Mouse (Mus musculus): Measurements from ENCODE around the gene Dicer1. TPM values are rescaled to one million over a fixed set of nuclear protein-coding genes. Genes with fewer than 3 reads are reported as not detected.
"Not testable (repeated sequence)": the region's sequence is repeated elsewhere in the genome, so short reads cannot be mapped to it uniquely, and the experiment has no call there.

The Dicer1 gene
- total RNA-seq, 2 experiments from 2014 or later = 77.0 to 80.2 TPM

DNA sequence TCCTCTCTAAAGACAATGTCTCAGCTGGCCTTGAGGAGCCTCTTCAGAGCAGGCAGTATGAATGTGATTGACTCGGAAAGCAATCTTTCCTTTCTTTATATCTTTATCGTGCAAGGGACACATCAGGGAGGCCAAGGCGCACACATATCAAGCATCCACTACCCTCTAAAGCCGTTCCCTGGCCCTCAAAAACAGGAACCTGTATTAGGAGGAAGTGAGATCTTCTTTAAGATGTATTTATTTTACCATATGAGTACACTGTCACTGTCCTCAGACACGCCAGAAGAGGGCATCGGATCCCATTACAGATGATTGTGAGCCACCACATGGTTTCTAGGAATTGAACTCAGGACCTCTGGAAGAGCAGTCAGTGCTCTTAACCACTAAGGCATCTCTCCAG, 9.5 kb downstream of the Dicer1 start:
- DNase-seq = no peak

DNA sequence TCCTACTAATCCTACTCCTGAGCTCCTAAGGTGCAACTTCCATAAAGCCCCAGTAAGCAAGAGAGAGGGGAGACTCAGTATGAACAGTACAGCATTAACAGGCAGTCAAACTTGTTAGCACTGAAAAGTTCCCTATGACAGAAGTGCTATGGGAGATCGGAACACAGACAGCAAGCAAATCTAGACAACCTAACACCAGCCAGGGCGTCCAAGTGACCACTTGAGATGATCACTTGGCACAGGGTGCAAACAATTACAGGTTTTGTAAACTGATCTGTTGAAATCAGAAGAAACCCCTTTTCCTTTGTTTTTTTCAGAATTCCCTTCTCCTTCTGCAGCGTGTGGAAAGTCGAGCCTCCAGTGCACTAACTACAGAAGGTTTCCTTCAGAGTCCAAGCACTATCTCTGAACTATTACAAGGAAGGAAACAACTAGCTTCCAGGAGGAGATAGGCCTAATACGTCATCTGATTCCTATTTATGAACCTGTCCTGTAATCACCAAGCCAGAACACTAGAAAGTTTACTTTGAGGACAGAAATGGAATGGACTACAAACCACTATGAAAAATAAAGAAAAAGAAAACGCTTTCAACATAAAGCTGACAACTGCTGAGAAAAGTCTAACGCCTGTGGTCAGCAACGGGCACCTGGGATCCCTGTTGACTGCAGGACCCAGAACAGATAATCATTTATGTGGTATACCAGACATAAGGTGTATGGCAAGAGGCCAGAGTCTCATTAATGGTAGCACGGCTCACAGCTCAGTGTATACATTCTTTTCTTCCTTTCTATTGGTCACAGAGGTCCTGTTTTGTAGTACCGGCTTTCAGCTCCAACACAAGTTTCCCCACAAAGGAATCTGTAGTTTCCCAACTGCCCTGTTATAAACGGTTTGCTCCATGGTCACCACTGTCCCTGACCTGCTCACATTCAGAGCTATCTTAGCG, 10.6 kb downstream of the Dicer1 start:
- intact Hi-C loops (cut with DNase I) = no loop called here
- no peak for DNase-seq

More for the DNA sequence above, 9.5 kb downstream of the Dicer1 start:
- intact Hi-C loops (cut with DNase I) = no loop called here

DNA sequence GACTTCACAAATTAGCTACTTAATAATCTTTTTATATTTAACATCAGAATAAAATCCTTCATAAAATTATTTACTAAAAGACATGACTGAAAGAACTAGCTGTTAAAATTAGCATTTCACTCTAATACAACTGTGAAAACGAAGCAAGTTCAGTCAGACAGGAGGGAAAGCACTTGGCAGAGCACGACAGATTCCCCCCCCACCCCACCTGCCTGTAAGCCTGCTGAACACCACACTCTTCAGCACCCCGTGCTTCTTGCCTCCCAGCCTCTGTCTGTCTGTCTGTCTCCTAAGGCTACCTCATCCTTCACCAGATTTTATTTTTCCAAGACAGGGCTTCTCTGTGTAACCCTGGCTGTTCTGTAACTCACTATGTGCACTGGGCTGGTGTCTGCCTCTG, 12.8 kb downstream of the Dicer1 start:
- DNase-seq = no peak
- intact Hi-C loops (cut with DNase I) = no loop called here

DNA sequence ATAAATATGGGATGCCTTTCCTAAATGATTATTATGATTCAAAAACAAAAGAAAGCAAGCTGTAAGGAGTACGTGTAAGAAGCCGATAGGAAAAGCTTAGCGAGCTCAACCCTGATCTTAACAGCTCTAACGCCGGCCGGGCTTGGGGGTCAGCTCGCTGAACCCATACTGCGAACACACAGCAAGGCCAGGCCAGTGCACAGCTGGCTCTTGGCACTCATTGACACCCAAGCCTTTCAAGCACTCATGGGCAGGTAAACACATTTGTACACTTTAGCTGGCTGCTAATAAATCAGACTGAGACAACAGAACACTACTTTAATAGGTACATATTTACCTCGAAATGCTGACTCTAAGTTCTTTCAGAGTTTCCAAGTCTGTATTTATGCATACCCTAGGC, 13.3 kb downstream of the Dicer1 start:
- intact Hi-C loops (cut with DNase I) = no loop called here
- no peak for DNase-seq

DNA sequence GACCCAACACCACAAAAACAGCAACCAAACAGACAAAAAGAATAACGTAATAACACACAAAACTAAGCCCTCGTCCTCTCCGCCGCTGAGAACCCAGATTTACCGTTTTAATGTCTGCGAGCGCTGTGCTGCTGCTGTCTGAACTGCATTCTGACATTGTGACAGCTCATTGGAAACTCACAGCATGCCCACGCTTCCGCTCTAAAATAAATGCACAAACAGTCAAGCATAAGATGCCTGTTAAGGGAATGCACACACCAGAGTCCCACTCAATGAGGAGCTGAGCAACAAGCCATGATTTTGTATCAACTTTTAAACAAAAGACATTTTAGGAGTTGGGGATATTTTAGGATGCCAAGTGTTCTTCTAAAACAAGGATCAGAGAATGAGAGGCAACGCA, 14.1 kb downstream of the Dicer1 start:
- no peak for DNase-seq
- intact Hi-C loops (cut with DNase I) = no loop called here

DNA sequence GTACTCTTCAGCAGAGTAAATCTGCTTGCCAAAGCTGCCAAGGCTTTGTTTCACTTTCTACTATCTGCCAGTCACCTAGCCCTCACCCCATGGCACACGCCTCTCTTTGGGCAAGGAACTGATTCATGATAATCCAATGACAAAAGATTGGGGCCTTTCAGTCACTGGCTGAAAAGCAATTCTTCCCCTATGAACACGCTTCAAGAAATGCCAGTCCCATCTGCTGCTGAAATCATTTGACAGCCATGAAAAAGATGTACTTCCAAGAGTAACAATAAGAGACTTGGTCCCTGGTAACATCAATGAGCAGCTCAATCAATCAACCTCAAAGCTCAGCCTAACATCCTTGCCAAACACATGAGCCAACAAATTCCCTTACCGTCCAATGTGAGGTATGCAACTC, 15.8 kb downstream of the Dicer1 start:
- no peak for DNase-seq
- intact Hi-C loops (cut with DNase I) = no loop called here

DNA sequence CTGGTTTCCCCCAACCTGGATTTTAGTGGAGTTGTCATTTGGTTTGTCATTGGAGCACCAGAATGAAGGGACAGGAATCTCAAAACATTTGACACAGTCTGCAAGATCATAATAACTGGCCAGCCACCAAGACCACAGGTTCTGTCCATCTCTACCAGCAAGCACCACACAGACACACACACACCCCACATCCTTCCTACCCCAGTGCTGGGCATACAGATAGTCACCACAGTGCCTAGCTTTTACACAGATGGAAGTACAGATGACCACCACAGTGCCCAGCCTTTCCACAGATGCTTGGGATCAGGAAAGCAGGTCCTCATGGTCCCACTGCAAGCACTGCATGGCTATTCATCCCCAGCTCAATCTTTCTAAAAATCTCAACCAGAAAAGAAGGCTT, 18.6 kb downstream of the Dicer1 start:
- no peak for DNase-seq
- intact Hi-C loops (cut with DNase I) = no loop called here

DNA sequence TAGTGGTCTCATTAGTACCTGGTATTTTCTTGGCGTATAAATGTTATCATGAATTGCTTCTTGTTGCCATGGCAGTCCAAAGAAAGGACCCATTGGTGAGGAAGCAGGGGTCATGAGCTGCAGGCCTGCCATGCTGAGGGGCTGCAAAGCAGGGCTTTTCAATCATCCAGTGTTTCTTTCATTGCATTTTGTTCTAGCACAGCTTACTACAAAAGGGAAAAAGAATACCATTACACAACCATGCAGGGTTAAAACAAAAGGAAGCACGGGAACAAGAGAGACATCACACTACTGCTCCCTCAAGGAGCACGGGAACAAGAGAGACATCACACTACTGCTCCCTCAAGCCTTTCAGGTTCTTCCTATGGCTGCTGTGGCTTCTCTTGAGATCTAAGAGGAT, 20.0 kb downstream of the Dicer1 start:
- DNase-seq = no peak
- intact Hi-C loops (cut with DNase I) = no loop called here

DNA sequence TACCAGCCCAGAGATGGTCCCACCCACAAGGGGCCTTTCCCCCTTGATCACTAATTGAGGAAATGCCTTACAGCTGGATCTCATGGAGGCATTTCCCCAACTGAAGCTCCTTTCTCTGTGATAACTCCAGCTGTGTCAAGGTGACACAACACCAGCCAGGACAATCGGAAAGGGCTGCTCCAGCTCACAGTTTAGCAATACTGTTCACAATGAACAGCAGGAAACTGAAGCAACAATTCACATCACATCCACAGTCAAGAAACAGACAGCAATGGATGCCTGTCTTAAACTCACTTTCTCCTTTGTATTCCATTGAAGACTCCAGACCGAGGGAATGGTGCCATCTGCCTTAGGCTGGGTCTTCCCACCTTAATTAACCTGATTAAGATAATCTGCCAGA, 25.3 kb downstream of the Dicer1 start:
- intact Hi-C loops (cut with DNase I); DNase-seq: not testable (repeated sequence)

DNA sequence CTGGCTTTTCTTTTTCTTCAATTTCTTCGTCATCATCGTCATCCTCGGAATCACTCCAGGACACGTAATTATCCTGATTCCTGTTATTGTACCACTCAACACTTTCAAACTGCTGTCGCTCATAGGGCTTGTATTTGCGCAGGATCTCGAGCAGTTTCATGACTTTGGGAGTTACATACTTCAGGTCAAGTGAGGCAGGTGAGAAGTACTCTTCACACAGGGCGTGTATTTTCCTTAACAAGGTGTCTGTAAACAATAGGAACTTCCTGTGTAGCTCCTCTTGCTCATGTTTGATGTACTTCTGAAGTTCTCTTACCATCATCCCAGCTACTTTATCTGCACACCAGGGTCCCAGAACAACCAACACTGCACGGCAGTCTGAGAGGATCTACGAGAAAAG, 29.7 kb downstream of the Dicer1 start:
- no peak for DNase-seq
- intact Hi-C loops (cut with DNase I) = no loop called here

DNA sequence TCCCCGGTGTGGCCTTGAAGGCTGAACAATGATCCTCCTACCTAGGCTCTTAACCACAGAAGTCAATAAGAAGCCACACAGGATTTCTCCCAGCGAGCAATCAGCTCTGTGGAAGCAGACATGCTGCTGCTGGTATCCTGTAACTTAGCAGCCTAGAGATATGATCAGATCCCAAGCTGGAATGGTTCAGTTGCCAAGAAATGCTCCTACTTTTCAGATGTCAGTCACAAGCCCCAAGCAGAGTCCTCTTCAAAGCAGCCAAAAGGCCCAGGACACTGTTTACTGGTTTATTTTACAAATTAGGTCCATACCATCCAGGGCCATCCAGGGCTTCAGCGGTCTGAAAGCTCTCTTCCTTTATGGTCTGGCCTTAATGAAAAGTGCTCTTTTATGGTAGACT, 30.7 kb downstream of the Dicer1 start:
- intact Hi-C loops (cut with DNase I) = no loop called here
- DNase-seq = no peak

DNA sequence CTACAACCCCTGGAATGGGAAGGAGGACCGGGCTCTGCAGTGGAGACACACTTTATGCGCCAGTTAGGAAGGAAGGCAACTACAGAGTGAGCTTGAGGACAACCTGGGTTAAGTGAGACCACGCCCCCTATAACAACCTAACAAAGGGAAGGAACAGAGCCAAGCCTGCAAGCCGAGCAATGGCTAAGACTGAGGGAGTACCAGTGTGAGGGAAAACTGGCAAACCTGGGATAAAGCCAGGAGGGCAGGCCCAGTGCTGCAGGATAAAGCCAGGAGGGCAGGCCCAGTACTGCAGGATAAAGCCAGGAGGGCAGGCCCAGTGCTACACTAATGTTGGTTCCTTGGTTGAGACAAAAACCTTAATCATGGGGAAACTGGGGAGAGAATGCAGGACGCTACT, 32.8 kb downstream of the Dicer1 start:
- intact Hi-C loops (cut with DNase I) = no loop called here
- DNase-seq = peak; percentile 12

DNA sequence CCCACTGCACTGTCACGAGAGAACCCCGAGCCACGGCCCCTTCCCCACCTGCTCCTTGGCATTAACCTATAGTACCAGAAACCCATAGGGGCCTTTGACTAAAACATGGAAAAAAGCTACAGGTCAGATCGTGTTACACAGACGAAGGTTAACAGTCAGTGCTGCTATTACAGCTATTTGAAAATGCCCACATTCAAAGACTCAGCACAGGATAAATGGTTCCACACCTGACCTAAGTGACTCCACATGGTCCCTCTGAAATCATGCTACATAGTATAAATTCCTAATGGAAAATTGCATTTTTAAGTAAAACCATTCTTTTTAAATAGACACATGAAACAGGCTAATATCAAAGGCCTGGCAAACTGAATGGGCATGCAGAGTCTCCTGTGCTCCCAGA, 35.3 kb downstream of the Dicer1 start:
- DNase-seq = no peak
- intact Hi-C loops (cut with DNase I) = no loop called here

DNA sequence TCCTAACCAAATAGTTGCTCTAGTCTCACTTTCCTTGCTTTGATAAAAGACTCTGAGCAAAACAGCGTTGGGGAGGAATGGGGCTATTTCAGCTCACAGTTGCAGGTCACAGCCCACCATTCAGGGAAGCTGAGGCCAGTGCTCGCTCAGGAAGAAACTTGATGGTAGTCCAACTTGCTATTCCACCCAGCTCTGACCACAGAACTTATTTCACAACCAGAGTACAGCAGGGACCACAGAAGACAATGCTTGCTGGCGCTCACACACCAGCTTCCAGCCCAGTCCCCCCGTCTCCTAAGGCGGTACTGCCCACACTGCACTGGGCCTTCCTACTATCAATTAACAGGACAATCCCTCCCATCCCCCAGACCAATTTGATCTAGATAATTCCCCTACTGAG, 36.3 kb downstream of the Dicer1 start:
- DNase-seq = no peak
- intact Hi-C loops (cut with DNase I) = no loop called here

DNA sequence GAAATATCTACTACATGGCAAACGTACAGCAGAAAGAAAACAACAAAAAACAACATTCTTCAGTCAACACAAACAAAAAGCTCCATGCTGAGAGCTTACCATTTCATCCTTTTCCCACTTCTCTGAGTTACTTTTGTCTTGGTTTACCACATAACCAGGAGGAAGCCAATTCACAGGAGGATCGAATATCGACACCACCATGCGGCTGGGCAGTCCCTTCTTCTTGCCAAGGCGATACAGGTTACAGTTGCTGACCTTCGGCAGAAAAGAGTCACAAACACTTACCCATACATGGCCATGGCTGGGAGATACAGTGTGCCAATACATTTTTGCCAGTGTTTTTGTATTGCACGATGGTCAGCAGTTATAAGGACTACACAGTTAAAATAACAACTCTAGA, 51.5 kb downstream of the Dicer1 start:
- no peak for DNase-seq
- intact Hi-C loops (cut with DNase I) = no loop called here

DNA sequence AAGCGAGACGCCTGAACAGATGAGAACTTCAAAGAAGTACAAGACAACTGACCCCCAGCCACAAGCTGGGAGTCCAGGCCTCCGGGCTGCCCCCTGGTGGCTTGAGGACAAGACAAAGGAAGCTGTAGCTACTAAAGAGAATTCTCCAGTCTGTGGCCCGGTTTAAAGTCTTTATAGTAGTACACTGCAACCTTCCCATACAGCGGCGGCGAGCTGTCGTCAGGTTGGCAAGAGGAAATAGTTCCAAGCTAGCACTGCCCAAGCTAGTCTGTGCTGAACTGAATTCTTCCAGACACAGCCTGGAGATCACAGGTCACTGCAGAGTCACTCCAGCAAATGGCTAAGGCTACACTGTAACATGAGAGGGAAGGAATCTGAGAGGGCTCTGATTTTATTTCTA, 52.0 kb downstream of the Dicer1 start:
- intact Hi-C loops (cut with DNase I) = loop anchor here (5.0 kb wide), 1 partner anchor 257 kb away; no protein-coding TSS in a partner anchor
- peak; percentile 81 for DNase-seq

DNA sequence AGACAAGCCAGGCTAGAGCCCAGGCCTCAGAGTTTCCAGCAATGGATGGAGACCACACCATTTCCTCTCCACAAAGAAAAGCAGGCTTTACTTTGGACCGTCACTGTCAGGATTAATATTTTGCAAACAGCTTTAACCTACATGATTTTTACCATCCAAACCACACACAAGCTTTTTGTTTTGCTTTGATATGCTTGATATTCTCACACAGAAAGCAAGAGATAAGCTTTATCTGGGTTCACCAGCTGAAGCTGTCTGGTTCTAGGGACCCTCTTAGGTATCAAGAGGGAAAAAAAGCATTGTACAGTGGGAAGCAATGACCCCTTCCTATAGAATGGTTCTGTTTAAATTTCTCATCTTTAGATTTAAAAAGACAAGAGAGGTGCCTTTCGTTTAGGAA, 56.2 kb downstream of the Dicer1 start:
- DNase-seq = no peak
- intact Hi-C loops (cut with DNase I) = loop anchor here (5.0 kb wide), 1 partner anchor 253 kb away; no protein-coding TSS in a partner anchor

DNA sequence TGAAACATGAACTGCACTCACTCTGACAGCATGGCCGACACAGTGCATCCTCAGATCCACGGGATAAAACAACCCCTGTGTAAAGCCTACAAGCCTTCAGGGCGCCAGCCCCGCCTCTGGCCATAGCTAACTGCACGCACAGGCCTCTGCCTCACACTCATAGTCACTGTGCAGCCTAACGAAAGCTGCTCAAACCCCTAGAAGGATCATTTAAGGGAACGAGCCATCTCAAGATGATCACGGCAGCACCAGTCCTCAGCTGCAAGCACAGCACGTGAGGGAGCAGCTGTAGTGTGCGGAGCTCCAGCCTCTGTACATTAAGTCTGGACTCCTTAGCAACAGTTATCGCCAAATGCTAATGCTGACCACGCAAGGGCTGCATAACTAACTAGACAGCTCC, 58.9 kb downstream of the Dicer1 start:
- intact Hi-C loops (cut with DNase I) = no loop called here
- no peak for DNase-seq

DNA sequence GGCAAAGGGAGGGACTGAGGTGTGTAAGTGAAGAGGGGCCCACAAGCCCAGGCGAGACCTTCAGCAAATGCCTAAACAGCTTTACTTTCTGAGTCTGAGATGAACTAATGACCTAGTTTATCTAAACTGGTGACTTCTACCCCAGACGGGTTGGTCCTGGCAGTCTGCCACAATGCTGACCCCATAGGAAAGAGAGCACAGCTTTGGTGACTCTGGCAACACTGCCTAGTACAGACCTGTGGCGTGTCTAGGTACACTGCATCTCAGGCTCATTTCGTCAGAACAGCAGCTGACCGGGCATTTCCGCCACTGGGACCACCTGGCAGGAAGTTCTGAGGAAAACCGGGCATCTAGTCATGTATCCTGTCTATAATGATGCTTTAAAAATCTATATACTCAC, 61.3 kb downstream of the Dicer1 start:
- intact Hi-C loops (cut with DNase I) = no loop called here
- no peak for DNase-seq

DNA sequence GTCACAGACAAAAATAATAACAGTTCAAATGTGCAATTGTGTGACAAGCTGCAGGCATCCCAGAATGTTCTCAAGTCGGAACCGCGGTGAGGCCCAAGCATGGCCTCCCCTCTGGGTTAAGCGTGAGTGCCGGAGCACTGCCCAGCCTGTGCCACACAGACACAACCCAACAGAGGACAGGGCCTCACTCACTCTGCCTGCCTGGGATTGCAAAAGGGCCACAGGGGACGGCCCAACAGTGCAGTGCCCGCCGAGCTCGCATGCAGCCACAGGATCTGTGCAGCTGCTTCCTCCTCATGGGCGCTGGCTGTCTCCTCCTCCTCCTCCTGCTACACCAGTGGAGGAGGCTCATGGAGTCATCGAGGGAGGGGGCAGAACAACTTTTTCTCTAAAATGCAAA, 62.9 kb downstream of the Dicer1 start:
- intact Hi-C loops (cut with DNase I) = no loop called here
- DNase-seq = no peak

DNA sequence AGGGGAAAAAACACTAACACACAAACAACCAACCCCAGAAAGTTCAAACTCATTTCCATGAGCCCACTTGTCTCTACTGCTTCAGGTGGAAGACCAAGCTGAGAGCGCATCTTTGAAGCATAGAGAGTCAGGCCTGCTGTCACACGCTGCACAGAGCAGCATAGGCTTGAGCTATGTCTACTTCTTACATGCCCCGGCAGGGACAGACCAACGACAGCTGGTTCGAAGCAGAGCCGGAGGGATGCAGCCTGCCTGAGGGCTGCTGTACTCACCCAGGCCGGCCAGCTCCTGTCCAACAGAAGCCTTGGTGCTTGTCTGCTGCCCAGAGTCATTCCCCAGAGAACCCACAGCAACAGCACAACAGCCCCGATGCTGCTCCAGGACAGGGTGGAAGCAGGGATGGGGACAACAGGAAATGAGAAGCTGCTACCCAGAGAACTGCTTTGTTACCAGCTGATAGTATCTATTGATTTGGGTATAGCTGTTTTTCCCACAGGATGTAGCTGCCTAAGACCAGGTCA, 67.3 kb downstream of the Dicer1 start:
- intact Hi-C loops (cut with DNase I) = no loop called here
- no peak for DNase-seq

DNA sequence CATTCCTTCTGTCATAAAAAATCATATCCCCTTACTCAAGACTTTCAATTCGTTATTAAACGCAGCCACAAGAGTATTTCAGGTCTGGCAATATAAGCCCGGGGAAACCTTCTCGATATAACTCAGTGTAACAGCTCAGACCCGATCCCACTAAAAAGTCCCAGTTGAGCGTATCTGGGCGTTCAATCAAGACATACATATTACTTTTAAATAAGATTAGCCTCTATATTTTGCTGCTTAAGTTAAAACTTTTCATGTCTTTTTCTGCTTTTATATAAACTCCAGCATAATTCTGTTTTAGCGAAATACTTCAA, 72.0 kb downstream of the Dicer1 start:
- intact Hi-C loops (cut with DNase I) = no loop called here
- DNase-seq = no peak

Measured in left cerebral cortex, postnatal 4 days (tissue).